Mouse (Mus musculus): ENCODE measurements at regions not wholly inside any gene's neighbourhood (a gene's known extent, or its start where the extent isn't known, plus 50 kb on each side); places are given as distances from the start of the nearest gene placed in this dataset.

DNA sequence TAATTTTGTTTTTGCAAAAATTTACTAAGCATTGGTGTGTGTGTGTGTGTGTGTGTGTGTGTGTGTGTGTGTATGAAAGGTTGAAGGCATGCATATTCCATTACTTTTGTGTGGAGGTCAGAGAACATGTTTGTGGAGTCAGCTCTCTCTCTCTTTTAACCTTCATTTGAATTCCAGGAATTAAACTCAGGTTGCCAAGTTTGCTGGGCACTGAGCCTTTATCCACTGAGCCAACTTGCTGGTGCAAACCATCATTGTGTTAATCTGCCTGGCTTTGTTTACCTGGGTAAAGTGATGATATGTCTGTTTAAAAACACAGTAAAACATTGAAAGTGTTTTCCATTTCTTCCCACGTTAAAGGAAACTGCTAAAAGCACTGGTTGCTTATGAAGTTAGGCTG is 154.7 kb upstream of the Kcnq5 start:
- ATAC-seq (ENCODE audit: low read depth), result no peak

DNA sequence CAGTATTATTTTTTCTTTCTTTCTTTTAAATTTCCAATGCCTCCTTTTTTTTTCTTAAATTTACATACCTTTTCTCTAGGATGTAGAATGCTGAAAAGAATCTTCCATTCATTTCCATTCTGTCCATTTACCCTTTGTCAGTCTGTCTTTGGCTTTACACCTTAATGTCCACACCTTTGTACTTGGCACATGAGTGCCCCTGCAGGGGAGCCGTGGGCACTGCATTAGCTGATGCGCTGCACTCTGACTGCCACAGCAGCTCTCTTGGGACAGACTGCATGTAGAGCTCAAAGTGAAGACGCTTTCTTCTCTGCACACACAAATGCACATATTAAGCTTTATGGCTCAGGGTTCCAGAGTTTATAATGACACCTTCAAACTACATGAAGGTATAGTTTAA is 143.8 kb upstream of the Kcnq5 start:
- no peaks in the 10 kb centered on the region for H3K9me3 ChIP-seq (ENCODE audit: control insufficient read depth, low read length)
- no peak for ATAC-seq (ENCODE audit: low read depth)
- DNase-seq (ENCODE audit: low spot score), result no peak

More for the DNA sequence above, 154.7 kb upstream of the Kcnq5 start:
- Histone ChIP-seq H3K4me2 (ENCODE audit: low read depth, low read length) (no peak overlapping the region), H3K4me1 (ENCODE audit: control insufficient read depth, insufficient read depth, low read length) (peaks cover 6% of the 10 kb centered on the region; the same call in 1 of the 2 replicates), H3K9me3 (ENCODE audit: control insufficient read depth, low read length) (no peaks in the 10 kb centered on the region), H3K27me3 (replicated peaks; ENCODE audit: control insufficient read depth, insufficient read depth, low read length) (no peaks in the 10 kb centered on the region), H3K27ac (replicated peaks; ENCODE audit: low read depth, low read length) (no peak overlapping the region), H3K36me3 (ENCODE audit: control insufficient read depth, insufficient read depth, low read length) (no peaks in the 10 kb centered on the region), H3K4me3 (ENCODE audit: low read depth, low read length) (no peak overlapping the region), H3K9ac (ENCODE audit: low read depth, low read length) (no peak overlapping the region)
- DNase-seq (ENCODE audit: low spot score), result no peak
- WGBS, result 70% methylated on average over 1 of the region's 1 CpGs

DNA sequence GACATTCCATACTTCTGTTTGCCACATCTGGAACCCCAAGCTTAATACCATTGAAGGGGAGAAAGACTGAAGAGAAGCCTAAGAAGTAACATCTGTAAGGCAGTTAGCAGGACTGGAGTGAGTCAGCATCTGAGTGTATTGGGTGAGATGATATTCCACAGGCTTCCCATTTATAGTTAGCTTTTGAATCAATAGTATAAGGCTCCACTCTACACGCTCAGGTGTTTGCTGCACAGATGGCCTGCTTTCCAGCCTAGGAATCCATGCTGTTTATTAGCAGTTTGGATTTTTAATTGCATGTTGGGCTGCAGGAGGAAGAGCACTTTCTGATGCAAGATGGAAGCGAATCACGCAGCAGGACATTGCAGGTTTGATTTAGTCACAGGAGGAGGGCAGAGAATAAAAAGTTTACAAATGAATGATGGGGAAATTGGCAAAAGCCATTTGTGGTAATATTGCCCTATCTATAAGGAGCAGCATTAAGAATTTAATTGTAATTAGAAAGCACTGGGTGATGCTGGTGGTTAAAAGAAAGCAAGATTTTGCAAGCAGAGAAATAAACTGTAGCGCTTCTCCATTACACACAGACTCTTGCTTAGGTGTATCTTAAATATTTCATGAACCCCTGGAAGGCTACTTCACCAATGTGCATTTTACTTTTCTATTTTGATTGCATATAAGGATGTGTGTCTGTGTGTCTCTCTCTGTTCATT is 109.8 kb upstream of the Kcnq5 start:
- H3K4me3 ChIP-seq (ENCODE audit: low read depth, low read length), result no peak overlapping the region
- DNase-seq (ENCODE audit: low spot score), result no peak
- no peaks in the 10 kb centered on the region for H3K4me1 ChIP-seq (ENCODE audit: control insufficient read depth, insufficient read depth, low read length)
- no peaks in the 10 kb centered on the region for H3K36me3 ChIP-seq (ENCODE audit: control insufficient read depth, insufficient read depth, low read length)
- no peak for ATAC-seq (ENCODE audit: low read depth)
- WGBS, result 88% methylated on average over 4 of the region's 4 CpGs
- no peak overlapping the region for H3K27ac ChIP-seq (replicated peaks; ENCODE audit: low read depth, low read length)
- no peaks in the 10 kb centered on the region for H3K9me3 ChIP-seq (ENCODE audit: control insufficient read depth, low read length)
- H3K4me2 ChIP-seq (ENCODE audit: low read depth, low read length), result no peak overlapping the region
- H3K9ac ChIP-seq (ENCODE audit: low read depth, low read length), result no peak overlapping the region
- H3K27me3 ChIP-seq (replicated peaks; ENCODE audit: control insufficient read depth, insufficient read depth, low read length), result no peaks in the 10 kb centered on the region

More for the DNA sequence above, 143.8 kb upstream of the Kcnq5 start:
- Histone ChIP-seq H3K27me3 (replicated peaks; ENCODE audit: control insufficient read depth, insufficient read depth, low read length) (no peaks in the 10 kb centered on the region), H3K4me1 (ENCODE audit: control insufficient read depth, insufficient read depth, low read length) (no peaks in the 10 kb centered on the region), H3K9ac (ENCODE audit: low read depth, low read length) (no peak overlapping the region), H3K4me3 (ENCODE audit: low read depth, low read length) (no peak overlapping the region), H3K36me3 (ENCODE audit: control insufficient read depth, insufficient read depth, low read length) (no peaks in the 10 kb centered on the region), H3K4me2 (ENCODE audit: low read depth, low read length) (no peak overlapping the region), H3K27ac (replicated peaks; ENCODE audit: low read depth, low read length) (no peak overlapping the region)
- WGBS, result 50% methylated on average over 3 of the region's 3 CpGs

DNA sequence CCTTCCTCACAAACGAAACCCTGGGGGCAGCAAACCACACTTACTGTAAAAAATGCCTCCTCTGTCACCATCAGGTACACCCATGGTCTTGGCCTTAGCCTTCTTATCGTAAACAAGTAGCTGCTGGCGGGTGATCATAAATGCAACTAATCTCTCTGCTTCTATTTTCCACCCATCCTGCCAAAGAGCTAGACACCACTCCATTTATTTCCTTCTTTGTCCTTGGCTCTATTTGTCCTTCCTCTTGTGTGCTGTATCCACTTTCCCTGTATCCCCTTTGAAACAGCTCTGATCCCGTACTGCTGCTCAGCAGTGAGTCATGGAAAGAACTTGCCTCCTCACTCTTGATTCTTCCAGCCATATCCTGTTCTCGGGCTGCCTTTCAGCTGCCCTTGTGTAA is 108.3 kb upstream of the Kcnq5 start:
- WGBS, result 72% methylated on average over 5 of the region's 5 CpGs
- H3K4me1 ChIP-seq (ENCODE audit: control insufficient read depth, insufficient read depth, low read length), result no peaks in the 10 kb centered on the region
- H3K4me2 ChIP-seq (ENCODE audit: low read depth, low read length), result no peak overlapping the region
- H3K9ac ChIP-seq (ENCODE audit: low read depth, low read length), result no peak overlapping the region
- no peaks in the 10 kb centered on the region for H3K27me3 ChIP-seq (replicated peaks; ENCODE audit: control insufficient read depth, insufficient read depth, low read length)
- no peak for ATAC-seq (ENCODE audit: low read depth)
- DNase-seq (ENCODE audit: low spot score), result peak; percentile 3
- H3K27ac ChIP-seq (replicated peaks; ENCODE audit: low read depth, low read length), result no peak overlapping the region
- no peaks in the 10 kb centered on the region for H3K36me3 ChIP-seq (ENCODE audit: control insufficient read depth, insufficient read depth, low read length)
- no peak overlapping the region for H3K4me3 ChIP-seq (ENCODE audit: low read depth, low read length)
- H3K9me3 ChIP-seq (ENCODE audit: control insufficient read depth, low read length), result no peaks in the 10 kb centered on the region
